Mouse (Mus musculus) ES-E14 (cell line): ENCODE data around the gene Tubgcp6.

Experiments
- CHD2 ChIP-seq: IDR thresholded peaks from 2 replicates; pipeline ENCODE4 v1.6.1; 2014; ENCODE audit warnings: mild to moderate bottlenecking, low read depth, low read length, inconsistent platforms
- HCFC1 ChIP-seq: IDR thresholded peaks from 2 replicates; pipeline ENCODE4 v1.6.1; 2012; ENCODE audit warnings: low read length, inconsistent platforms, borderline replicate concordance; ENCODE audit not compliant: insufficient read depth
- MAFK ChIP-seq: IDR thresholded peaks from 2 replicates; pipeline ENCODE4 v1.6.1; 2014; ENCODE audit warnings: mild to moderate bottlenecking, low read depth, low read length, inconsistent platforms; ENCODE audit not compliant: insufficient read depth
- ZC3H11A ChIP-seq: IDR thresholded peaks from 2 replicates; pipeline ENCODE4 v1.6.1; 2012; ENCODE audit warnings: low read depth, mild to moderate bottlenecking, inconsistent platforms, low read length, borderline replicate concordance
- ZNF384 ChIP-seq: IDR thresholded peaks from 2 replicates; pipeline ENCODE4 v1.6.1; 2012; ENCODE audit warnings: low read depth, low read length, inconsistent platforms

DNA sequence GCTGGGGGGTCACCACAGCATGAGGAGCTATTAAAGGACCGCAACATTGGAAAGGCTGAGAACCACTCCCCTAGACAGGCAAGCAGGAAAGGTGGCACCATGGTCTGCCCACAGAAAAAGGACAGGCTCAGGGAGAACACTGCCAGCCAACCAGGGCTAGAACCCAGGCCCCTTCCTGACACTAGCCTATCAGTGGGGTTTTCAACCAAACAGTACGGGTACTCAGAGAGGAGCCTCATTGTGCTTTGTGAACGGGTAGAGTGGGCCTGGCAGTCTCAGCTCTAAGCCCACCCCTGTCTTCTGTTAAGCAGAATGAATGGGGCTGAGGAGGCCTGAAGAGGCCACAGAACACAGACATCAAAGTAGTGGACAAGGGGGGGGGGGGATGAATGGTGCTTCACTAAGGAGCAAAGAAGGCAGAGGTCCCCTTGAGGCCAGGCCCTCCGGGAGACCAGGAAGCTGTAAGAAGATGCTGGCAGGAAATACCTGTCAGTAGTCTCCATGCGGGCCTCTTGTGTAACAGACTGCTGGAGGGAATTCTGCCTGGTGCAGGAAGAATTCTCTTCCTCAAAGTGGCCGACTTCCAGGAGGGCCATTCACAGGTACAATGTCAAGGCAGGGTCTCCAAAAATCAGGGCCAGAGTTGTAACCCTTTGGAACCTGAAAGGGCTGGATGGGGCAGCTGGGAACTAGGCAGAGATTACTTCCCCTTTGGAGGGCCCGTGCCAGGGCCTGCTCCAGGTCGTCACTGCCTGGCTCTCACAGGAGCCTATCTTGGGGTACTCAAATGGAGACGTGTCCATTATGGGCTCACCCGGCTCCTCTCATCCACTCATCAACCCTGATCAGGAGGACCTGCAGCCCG lies 48.1 kb downstream of the Tubgcp6 start, which contains the start of gene Trabd:
- TF ChIP-seq ZC3H11A = no peak
- TF ChIP-seq MAFK = no peak
- TF ChIP-seq HCFC1 = no peak
- TF ChIP-seq ZNF384 = no peak
- TF ChIP-seq CHD2 = no peak
